Mouse (Mus musculus): ENCODE results near the gene Gipc2.
"Not testable (repeated sequence)": the region's sequence is repeated elsewhere in the genome, so short reads cannot be mapped to it uniquely, and the experiment has no call there.

Gene Gipc2

GRCm38 (mm10) chr3:152155296-152155948 is 10.6 kb downstream of the Gipc2 start:
- peak; percentile 51 to 61 for DNase-seq (ENCODE audit: low spot score in 2 of 2)

GRCm38 (mm10) chr3:152154095-152154494 is 11.9 kb downstream of the Gipc2 start:
- DNase-seq (ENCODE audit: low spot score in 2 of 2): no peak

GRCm38 (mm10) chr3:152153152-152153551 is 12.9 kb downstream of the Gipc2 start:
- DNase-seq (ENCODE audit: low spot score in 2 of 2): no peak

- no peak for DNase-seq (ENCODE audit: low spot score in 2 of 2)
These were observed 13.6 kb downstream of the Gipc2 start for GRCm38 (mm10) chr3:152152483-152152804.

GRCm38 (mm10) chr3:152151725-152152482 is 14.1 kb downstream of the Gipc2 start:
- no peak for DNase-seq (ENCODE audit: low spot score in 2 of 2)

GRCm38 (mm10) chr3:152149863-152150262 is 16.2 kb downstream of the Gipc2 start:
- no peak for DNase-seq (ENCODE audit: low spot score in 2 of 2)

- no peak for DNase-seq (ENCODE audit: low spot score in 2 of 2)
These were observed 16.6 kb downstream of the Gipc2 start for GRCm38 (mm10) chr3:152149449-152149848.

- DNase-seq (ENCODE audit: low spot score in 2 of 2): peak; percentile 32 to 39
These were observed 18.8 kb downstream of the Gipc2 start for GRCm38 (mm10) chr3:152147085-152147831.

- peak; percentile 44 to 47 for DNase-seq (ENCODE audit: low spot score in 2 of 2)
These were observed 20.8 kb downstream of the Gipc2 start for GRCm38 (mm10) chr3:152145186-152145585.

- DNase-seq (ENCODE audit: low spot score in 2 of 2): no peak
These were observed 22.9 kb downstream of the Gipc2 start for GRCm38 (mm10) chr3:152142989-152143695.

GRCm38 (mm10) chr3:152142146-152142545 is 23.9 kb downstream of the Gipc2 start:
- DNase-seq (ENCODE audit: low spot score in 2 of 2): no peak

GRCm38 (mm10) chr3:152139308-152139707 is 26.7 kb downstream of the Gipc2 start:
- not testable (repeated sequence) for DNase-seq (ENCODE audit: low spot score in 2 of 2)

GRCm38 (mm10) chr3:152136106-152136505 is 29.9 kb downstream of the Gipc2 start:
- DNase-seq (ENCODE audit: low spot score in 2 of 2): not testable (repeated sequence)

GRCm38 (mm10) chr3:152133621-152134020 is 32.4 kb downstream of the Gipc2 start:
- no peak for DNase-seq (ENCODE audit: low spot score in 2 of 2)

- no peak for DNase-seq (ENCODE audit: low spot score in 2 of 2)
These were observed 35.1 kb downstream of the Gipc2 start for GRCm38 (mm10) chr3:152130963-152131362.

GRCm38 (mm10) chr3:152129426-152129825 is 36.6 kb downstream of the Gipc2 start:
- not testable (repeated sequence) for DNase-seq (ENCODE audit: low spot score in 2 of 2)

- DNase-seq (ENCODE audit: low spot score in 2 of 2): no peak
These were observed 37.4 kb downstream of the Gipc2 start for GRCm38 (mm10) chr3:152128631-152129030.

- no peak for DNase-seq (ENCODE audit: low spot score in 2 of 2)
These were observed 38.9 kb downstream of the Gipc2 start for GRCm38 (mm10) chr3:152127144-152127543.

- no peak for DNase-seq (ENCODE audit: low spot score in 2 of 2)
These were observed 43.3 kb downstream of the Gipc2 start for GRCm38 (mm10) chr3:152122720-152123119.

GRCm38 (mm10) chr3:152122101-152122500 is 43.9 kb downstream of the Gipc2 start:
- DNase-seq (ENCODE audit: low spot score in 2 of 2): no peak

- no peak for DNase-seq (ENCODE audit: low spot score in 2 of 2)
These were observed 44.6 kb downstream of the Gipc2 start for GRCm38 (mm10) chr3:152121169-152122009.
